Mouse (Mus musculus): ENCODE measurements around the gene Atp2b4.
"Not testable (repeated sequence)": the region's sequence is repeated elsewhere in the genome, so short reads cannot be mapped to it uniquely, and the experiment has no call there.

The Atp2b4 gene

DNA sequence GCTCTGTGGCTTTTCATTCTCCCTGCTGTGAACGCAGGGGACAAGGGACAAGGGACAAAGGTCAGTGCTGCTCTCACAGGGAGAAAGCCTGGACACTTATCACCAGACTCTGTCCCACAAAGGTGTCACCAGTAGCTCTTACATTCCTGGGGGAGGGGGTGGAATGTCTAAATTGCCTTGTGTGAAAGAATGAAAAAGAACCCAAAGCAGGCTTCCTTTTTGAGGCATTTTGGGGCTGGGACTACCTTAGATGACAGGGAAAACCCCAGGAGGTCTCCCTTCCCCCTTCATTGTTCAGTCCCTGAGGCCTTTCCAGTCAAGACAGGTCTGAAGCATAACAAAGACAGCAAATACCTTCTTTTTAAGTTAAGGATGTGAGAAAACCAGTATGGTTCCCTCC is 106.5 kb downstream of the Atp2b4 start:
- no peak for DNase-seq (ENCODE audit: low read depth, low spot score)

DNA sequence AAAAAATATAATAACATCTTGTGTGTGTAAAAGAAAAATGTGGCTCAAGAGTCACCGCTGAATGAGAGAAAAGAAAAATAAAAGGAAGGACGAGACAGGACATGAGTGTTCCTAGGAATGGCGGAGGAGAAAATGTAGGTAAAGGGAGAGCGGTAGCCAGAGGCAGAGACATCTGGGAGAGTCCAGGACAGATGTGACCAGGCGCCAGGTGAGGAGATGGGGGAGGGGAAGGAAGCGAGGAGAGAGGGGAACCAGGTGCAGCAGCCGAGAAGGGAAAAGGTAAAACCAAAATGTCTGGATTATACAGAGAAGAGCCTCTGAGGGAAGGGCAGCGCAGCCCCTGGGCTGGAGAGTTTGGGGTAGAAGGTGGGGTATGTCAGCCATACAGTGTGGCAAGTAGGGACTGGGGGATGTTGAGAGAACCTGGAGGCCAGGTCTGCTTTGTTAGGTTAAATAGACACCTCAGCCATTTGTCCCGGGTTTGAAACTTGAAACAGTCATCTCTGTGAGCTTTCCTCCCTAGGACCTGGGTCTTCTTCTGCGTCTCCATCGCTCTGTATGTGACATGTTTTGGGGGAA is 107.2 kb downstream of the Atp2b4 start:
- no peak for DNase-seq (ENCODE audit: low read depth, low spot score)

DNA sequence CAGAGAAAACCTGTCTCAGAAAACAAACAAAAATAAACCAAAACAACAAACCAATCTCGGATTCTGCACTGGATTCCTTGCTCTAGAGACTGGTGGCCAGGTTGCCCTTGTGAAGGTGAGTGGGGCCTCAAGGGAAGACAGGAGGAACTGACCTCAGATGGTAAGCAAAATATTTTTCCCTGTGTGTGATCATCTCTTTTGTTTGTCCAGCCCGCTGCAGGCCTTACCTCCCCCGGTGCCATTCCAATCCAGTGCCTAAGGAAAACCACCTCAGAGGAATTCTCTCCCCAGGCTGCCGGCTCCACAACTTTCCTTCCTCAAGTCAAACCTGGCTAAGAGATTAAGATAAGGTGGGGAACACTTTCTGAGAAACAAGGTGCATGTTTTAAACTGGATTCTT is 108.6 kb downstream of the Atp2b4 start:
- no peak for DNase-seq (ENCODE audit: low read depth, low spot score)

DNA sequence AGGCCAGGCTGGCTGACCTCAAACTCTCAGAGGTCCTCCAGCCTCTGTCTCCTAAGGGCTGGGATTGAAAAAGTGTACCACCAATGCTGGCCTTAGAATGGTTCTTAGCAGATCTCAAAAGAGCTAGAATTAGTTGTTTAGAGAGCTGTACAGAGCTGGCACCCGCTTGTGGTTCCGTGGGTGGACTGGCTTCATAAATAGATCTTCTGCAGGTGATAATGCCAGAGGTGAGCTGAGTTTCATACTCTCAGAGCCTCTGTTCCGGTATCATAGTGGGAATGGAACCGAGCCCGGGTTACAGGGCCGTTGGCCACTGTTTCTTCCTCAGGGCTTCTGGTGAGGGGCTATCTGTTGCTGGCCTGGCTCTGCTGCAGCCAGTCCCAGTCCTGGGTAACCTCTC is 109.8 kb downstream of the Atp2b4 start:
- no peak for DNase-seq (ENCODE audit: low read depth, low spot score)

DNA sequence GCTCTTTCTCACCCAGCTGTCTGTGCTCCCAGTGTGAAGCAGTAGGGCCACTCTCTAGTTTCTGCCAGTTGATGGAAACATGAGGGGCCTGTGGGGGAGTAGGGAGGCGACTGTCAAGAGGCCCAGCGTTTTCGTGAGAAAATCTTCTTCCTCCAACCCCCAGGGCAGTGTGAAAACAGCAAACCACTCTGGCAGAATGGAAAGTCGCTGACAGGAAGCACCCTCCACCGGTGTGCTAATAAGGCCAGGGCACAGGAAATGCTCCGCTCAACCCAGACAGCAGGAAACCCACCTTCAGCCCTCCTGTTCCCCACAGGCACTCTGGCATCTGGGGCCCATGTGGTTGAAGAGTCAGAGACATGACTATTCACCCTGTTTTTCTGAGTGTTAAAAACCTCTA is 110.9 kb downstream of the Atp2b4 start, which contains the start of gene Lax1:
TSS of gene Lax1 (minus strand) at position 212 of the 400 bp plus-strand sequence.
- DNase-seq (ENCODE audit: low read depth, low spot score) = no peak

DNA sequence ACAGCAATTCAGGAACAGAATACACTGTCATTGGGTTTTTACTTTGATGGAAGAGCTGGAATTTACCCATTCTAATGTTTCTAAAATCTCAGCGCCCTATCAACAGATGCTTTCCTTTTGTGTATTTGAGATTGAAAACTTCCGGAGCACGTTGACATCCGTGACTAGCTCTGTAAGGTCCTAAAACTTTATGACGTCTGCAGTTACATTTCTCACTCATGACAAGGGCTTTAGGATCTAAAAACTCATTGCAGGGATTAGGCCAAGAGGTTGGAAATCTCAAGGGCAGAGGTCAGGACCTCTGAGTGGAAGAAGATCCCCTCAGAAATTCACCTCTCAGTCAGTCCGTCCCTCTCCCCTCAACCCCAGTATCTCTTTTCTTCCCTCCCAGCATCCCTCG is 112.5 kb downstream of the Atp2b4 start:
- no peak for DNase-seq (ENCODE audit: low read depth, low spot score)

DNA sequence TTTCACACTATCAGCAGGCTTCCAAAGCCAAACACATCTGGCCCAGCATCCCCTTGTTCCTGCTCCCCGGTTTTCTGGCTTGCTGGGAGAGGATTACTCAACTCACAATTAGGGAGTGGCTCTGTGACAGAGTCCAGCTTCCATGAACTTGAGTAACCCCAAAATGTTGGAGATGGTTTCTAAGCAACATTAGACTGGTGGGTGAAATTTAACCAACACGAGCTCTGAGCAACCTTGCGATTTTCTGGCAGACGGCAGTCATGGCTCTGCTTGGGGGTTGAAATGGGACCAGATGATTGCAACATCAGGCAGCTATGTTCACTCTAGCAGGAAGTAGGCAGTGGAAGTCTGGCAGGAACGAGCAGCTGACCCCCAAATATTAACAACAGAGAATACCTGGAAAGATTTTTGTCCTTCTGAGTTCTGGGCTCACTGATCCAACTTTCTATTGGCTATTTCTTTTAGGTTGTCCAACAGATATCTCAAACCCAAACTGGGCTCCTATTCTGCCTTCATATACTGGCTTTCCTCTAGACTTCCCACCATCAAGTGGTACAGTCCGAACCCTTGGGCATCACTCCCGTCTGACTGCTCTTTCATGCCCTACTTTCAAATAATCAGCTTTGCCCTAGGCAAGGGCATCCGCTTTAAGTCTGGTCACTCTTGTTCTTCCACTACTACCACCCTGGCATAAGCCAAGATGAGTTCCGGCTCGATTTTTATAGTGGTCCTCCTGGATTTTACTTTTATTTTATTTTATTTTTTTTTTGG is 114.9 kb downstream of the Atp2b4 start:
- DNase-seq (ENCODE audit: low read depth, low spot score) = no peak

DNA sequence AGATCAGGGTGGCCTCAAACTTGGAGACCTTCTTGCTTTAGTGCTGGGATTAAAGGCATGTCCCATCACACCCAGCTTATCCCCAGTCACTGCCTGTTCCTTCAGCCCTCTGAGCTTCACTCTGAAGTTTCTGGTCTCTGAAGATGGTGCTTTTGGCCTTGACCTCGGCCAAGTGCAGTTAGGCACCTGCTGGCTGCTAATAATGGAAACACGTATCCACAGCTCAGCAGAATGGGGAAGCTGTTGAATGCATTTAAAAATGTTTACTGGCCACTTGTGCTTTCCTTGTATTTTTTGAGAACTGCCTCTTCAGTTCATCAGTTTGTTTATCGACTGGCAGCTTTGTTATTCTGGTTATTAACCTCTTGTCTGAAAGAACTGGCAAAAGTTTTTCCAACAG is 129.0 kb downstream of the Atp2b4 start:
- no peak for DNase-seq (ENCODE audit: low read depth, low spot score)

DNA sequence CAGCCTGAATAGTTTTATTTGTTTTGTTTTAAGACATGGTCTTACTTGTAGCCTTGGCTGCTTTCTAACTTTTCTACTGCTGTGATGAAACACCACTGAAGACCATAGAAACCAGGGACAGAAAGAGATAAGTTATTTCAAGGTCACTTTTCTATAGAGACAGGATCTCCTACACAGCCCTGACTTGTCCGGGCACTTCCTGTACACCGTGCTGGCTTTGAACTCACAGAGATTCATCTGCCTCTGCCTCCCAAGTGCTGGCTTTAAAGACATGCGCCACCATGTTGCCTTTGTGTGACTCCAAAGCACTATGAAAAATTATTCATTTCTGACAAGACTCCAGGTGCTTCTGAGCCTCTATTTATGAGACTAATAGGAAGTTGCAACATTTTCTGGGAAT is 129.6 kb downstream of the Atp2b4 start:
- DNase-seq (ENCODE audit: low read depth, low spot score) = no peak

DNA sequence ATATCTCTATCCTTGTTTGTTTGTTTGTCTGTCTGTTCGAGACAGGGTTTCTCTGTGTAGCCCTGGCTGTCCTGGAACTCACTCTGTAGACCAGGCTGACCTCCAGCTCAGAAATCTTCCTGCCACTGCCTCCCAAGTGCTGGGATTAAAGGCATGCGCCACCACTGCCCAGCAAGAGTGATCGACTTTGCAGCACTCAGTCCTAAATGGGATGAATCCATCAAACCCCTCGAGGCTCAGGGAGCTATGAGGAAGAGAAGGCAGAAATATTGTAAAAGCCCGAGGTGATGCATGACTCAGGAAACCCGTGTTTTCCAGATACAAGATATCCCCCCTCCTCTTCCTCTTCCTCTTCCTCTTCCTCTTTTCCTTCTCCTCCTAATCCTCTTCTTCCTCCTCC is 130.1 kb downstream of the Atp2b4 start:
- DNase-seq (ENCODE audit: low read depth, low spot score) = no peak

DNA sequence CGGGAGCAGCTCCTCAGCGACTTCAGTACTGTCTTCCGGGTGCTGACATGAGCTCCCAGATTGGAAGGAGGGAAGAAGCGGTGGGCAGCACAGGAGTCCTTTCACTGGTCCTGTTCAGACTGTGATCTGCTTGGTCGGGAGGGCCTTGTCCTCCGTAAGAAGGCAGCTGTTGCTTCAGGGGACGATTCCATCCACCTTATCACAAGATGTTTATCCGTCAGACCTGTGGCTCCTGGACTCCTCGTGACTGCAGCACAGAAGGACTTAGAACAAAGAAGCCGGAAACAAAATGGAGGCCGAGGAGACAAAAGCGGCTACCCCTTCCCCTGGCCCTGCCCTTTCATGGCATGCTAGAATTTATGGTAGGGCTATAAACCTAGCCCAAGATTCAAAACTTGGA is 130.7 kb downstream of the Atp2b4 start:
- DNase-seq (ENCODE audit: low read depth, low spot score) = no peak

DNA sequence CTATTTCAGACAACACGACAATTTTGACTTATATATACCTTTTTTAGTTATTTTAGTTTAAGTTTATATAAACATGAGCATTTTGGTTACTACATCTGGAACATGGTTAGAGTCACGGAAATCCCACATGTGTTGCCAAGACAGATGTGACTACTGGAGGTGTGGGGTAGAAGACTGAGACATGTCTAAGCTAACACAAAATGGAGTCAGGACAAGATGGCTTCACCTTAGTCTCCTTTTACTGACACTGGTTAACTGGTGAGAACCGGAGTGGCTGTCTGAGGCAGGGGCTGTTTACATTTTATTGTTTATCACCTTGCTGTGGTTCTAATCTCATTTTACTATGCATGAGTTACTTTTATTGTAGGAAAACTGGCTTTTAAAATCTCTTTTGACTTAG is 132.2 kb downstream of the Atp2b4 start:
- no peak for DNase-seq (ENCODE audit: low read depth, low spot score)

DNA sequence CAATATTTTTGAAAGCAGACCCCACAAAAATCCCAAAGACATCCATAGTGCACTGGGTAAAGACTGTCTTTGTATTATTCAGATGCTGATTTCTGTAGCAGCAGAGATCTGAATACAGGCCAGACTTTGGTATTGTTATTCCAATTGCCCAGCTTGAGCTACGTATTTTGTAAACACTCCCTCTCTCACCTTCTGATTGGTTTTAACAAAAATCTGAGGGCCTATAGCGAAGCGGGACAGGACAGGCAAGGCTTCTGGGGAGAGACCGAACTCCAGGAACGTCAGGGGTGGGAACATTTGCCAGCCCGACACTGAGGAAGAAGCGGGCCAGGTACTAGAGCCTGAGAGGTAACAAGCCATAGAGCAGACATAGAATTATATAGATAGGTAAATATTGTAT is 133.1 kb downstream of the Atp2b4 start:
- no peak for DNase-seq (ENCODE audit: low read depth, low spot score)

DNA sequence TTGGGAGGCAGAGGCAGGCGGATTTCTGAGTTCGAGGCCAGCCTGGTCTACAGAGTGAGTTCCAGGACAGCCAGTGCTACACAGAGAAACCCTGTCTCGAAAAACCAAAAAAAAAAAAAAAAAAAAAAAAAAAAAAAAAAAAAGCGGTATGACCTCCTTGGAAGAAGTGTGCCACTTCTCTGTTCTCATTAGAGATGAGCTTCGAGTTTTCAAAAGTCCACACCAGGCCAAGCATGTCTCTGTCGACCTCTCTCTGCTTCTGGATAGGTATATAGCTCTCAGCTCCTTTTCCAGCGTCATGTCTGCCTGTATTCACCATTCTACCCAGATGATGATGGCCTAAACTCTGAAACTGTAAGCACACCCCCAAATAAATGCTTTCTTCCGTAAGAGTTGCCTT is 135.1 kb downstream of the Atp2b4 start:
- DNase-seq (ENCODE audit: low read depth, low spot score) = not testable (repeated sequence)

DNA sequence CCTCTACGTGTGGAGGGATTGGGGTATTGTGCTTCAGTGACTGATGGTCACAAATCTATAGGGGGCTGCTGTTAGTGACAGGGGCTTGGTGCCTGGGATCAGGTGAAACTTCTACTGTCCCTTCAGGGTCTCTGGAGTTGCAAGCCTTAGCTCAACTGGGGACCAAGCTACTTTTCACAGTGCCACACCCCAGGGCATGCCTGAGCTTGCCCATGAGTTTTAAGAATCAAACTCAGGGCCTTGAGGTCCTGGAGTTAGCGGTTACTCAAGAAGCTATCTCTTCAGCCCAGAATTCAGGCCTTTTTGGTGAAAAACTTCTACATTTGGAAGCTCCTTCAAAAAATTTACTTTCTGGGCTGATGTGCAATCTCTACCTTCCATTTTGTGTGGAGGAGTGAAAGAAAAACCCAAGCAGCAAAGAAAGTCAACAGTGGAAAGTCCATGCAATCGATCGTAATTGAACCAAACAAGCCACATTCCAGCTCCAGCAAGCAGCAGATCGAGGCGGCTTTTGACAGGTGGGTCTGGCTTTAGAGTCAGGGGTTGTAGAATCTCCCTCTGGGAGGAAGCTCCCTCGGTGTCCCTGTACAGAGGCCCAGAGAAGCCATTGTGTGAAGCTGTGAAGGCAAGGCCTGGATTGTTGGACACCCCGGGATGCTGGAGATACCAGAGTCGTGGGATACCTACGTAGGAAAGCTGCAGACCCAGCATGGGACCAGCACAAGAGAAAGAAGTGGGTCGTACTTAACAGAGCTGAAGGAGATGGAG is 136.5 kb downstream of the Atp2b4 start:
- no peak for DNase-seq (ENCODE audit: low read depth, low spot score)

DNA sequence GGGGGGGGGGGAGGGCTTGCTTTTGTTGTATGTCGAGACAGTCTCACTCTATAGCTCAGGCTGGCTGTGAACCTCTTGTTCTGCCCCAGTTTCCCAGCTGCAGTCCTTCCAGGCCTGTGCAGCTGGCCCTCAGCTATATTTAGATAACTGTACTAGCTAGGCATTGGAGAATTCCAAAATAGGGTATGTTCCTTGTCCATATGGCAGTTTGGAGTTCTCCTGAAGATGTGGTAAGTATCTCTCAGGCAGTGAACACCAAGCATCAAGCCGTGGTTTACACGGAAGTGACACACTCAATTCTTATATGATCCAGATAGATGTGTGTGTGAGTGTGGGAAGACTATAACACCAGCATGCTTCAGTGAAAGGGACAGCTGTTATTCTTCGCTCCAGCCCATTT is 137.4 kb downstream of the Atp2b4 start:
- DNase-seq (ENCODE audit: low read depth, low spot score) = no peak

DNA sequence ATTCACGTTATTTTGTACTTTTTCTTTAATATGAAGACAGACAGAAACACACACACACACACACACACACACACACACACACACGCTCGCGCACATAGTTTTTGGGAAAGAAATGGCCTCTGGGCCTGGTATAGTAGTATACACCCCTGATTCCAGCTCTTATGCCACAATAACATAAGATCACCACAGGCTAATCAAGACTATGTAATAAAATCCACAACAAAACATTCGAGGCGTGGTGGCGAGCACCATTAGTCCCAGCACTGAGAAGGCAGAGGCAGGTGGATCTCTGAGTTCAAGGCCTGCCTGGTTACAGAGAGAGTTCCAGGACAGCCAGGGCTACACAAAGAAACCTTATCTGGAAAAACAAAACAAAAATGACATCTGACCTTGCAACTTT is 137.9 kb downstream of the Atp2b4 start:
- no peak for DNase-seq (ENCODE audit: low read depth, low spot score)

DNA sequence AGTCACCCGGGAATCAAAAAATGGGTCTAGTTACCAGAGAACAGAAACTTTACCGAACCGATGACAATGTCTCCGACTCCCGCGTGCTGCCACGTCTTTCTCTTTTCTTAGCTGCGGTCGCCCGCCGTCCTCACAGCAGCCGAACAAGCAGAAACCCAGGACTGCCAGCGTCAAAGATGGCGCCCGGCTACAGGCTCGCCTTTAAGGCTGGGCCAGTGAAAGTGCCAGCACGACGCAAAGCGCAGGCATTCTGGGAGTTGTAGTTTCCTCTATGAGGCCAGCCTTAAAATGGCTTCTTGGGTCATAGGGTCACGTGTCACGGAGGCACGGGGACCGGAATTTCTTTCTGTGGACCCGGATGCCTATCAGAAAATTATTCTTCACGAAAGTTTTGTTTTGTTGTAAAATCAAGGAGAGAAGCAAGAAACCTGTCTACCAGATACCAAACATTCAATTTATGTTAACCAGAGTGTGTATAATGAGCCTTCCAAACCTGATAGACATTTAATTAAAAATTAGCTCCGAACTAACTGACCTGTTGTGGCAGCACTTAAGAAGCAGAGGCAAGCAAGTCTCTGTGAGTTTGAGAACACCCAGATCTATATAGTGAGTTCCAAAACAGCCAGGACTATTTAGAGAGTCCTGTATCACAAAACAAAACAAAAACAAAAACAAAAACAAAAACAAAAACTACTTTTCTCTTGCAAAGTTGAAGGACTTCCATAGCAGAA is 139.5 kb downstream of the Atp2b4 start, which contains the start of gene Gm38394:
TSS of gene Gm38394 (minus strand) at position 116 of the 731 bp plus-strand sequence.
- DNase-seq (ENCODE audit: low read depth, low spot score) = peak; percentile 91

DNA sequence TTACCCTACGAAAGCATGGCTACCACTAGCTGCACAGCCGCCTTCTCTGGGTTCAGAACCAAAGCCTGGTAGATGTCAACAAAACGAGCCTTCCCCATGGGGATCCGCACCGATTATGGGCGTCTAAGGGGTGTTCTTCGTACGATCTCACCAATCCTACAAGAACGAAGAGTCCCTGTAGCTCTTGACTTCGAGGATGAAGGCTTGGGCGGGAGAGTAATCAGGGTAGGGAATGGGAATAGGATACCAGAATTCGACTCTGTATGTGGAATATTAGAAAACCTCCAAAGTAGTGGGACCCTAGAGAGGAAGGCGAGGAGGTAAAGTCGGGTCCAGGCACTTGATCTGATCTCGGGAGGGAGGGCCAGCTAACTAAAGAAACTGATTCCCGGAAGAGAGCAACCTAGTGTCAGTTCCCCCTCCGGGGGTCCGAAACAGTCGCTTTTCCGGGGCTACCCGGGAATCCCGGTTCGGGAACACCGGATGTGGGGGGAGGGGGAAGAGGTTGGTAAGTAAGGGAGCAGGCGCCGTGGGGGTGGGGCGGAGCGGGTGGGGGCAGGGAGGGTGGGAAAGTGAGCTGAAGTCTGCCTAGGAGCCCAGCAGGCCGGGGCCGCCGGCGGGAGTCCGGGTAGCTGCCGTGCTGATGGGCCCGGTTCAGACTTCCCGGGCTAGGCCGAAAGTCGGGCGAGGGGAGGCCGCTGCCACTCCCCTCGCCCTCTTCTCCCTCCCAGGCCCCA is 140.2 kb downstream of the Atp2b4 start, which contains the start of gene Zbed6:
TSS of gene Zbed6 (minus strand) at position 420 of the 737 bp plus-strand sequence.
- DNase-seq (ENCODE audit: low read depth, low spot score) = peak; percentile 36

DNA sequence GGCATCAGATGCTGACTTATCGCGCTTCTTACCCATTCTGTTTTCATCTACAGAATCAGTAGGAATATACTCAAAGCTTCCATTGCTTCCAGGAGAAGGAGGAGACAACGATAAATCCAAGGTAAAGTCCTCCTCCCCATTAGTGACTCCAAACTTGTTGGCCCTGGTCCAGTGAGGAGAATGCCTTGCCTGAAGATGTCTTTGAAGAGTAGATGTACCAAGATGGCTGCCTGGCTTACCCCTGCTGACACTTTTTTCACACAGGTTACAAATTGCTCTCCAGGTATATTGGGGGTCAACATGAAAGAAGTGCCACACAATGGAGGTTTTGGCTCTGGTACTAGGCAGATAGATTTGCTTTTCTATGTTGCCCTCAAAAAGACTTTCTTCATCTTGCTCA is 142.0 kb downstream of the Atp2b4 start:
- no peak for DNase-seq (ENCODE audit: low read depth, low spot score)

DNA sequence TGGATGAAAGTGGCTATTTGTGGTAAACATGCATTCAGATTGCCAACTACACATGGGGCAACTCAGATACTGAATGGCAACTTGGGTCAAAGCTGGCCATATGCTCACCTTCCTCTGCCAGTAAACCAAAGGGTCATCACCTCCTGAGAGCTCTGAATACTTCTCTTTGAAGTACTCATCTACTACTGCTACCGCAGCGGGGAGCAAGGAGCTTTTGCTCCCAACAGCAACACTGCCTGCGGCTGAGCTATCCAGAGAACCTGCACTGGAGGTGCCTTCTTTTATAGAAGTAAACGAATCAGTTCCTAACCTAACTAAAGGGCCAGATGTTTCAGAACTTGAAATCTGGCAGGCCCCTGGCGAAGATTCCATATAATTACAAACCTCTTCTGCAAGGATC is 144.0 kb downstream of the Atp2b4 start:
- no peak for DNase-seq (ENCODE audit: low read depth, low spot score)

All from brain, embryonic 18.5 days (tissue).